Mouse (Mus musculus) hindbrain, embryonic 10.5 days (tissue): Measurements from ENCODE around the gene Gars. TPM values are rescaled to one million over a fixed set of nuclear protein-coding genes. Genes with fewer than 3 reads are reported as not detected.

Experiments
- DNase-seq: peaks from one replicate; pipeline ENCODE4 v3.0.0-alpha.2; 2017; ENCODE audit warnings: low spot score
- H3K27ac ChIP-seq: fragments of 300-500 bp; sonication (generic); 2 replicates; pipeline ENCODE4 v1.5.1; 2016; ENCODE audit warnings: mild to moderate bottlenecking, moderate library complexity
- H3K27me3 ChIP-seq: fragments of 300-500 bp; sonication (generic); 2 replicates; pipeline ENCODE4 v1.6.1; 2016; ENCODE audit warnings: mild to moderate bottlenecking; ENCODE audit not compliant: poor library complexity, insufficient read depth, severe bottlenecking
- H3K36me3 ChIP-seq: fragments of 300-500 bp; sonication (generic); 2 replicates; pipeline ENCODE4 v1.6.1; 2016; ENCODE audit warnings: mild to moderate bottlenecking, moderate library complexity
- H3K4me1 ChIP-seq: fragments of 300-500 bp; sonication (generic); replicated peaks from 2 replicates; pipeline ENCODE4 v1.6.1; 2016; ENCODE audit warnings: mild to moderate bottlenecking
- H3K4me3 ChIP-seq: fragments of 300-500 bp; sonication (generic); 2 replicates; pipeline ENCODE4 v1.5.1; 2016; ENCODE audit warnings: mild to moderate bottlenecking, moderate library complexity
- H3K9me3 ChIP-seq: fragments of 300-500 bp; sonication (generic); 2 replicates; pipeline ENCODE4 v1.6.1; 2016; ENCODE audit warnings: mild to moderate bottlenecking, moderate library complexity
- WGBS: fragments of 180-500 bp; shearing (Covaris S2); methylation state at CpG from one replicate; pipeline ENCODE4 v1.1.7; 2016; 5-methylcytosine and 5-hydroxymethylcytosine counted together
- polyA plus RNA-seq: library from polyadenylated mRNA; unstranded; fragments of >200 nt; fragmentation: Nextera tagmentation; extraction: Ambion mirVana; gene quantifications from 2 replicates; pipeline ENCODE4 v1.2.1, GENCODE M21; 2016

Gene Gars
- polyA plus RNA-seq, result 210 and 216 TPM in 2 replicates

DNA sequence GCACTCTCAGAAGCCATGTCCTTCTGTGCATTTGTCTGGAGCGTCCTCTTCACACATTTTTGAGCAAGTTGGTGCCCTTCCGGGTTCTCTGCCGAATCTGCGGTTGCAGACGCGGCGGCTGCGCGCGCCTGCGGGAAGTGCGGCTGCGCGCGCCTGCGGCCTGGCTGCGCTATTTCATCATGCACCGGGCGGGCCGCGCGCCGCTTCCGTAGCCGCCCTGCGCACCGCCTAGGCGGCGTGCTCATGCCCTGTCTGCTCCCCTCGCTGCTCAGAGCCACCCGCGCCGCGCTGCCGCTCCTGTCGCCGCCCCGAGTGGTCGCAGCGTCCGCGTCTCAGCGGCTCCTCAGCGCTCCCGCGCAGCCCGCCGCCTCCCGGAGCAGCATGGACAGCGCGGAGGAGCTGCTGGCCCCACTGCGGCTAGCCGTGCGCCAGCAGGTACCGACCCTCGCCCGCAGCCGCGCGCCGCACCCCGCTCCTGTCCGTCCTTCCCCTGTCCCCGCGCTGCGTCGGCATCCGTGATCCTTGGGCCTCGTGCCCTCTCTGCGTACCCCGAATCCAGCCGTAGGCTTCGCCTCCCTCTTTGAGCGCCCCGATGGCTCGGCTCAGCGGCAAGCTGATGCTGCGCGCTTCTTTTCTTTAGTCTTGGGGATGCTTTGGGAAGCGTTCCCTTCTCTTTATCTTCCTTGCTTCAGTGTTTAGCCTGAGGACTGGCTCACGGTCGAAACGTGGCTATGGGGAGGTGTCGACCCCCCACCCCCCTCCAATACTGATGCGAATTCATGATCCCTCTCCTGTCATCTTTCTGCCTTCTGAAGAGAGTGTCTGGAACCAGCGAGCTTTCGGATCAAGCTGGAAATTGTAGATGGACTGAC, at the start of gene Gars:
Gene Gars, plus strand, starts transcription at position 209 of the 872 bp plus-strand sequence.
- DNase-seq, result peak; percentile 87
- H3K9me3 ChIP-seq, result no peaks in the 10 kb centered on the region
- peak within 1 kb of the TSS; percentile 98 for H3K27ac ChIP-seq
- under 1% methylated on average over 87 of the region's 87 CpGs for WGBS
- H3K36me3 ChIP-seq, result no peaks in the 10 kb centered on the region
- no peaks in the 10 kb centered on the region for H3K27me3 ChIP-seq
- peak within 1 kb of the TSS; percentile 80 for H3K4me3 ChIP-seq
- peaks cover 24% of the 10 kb centered on the region for H3K4me1 ChIP-seq

DNA sequence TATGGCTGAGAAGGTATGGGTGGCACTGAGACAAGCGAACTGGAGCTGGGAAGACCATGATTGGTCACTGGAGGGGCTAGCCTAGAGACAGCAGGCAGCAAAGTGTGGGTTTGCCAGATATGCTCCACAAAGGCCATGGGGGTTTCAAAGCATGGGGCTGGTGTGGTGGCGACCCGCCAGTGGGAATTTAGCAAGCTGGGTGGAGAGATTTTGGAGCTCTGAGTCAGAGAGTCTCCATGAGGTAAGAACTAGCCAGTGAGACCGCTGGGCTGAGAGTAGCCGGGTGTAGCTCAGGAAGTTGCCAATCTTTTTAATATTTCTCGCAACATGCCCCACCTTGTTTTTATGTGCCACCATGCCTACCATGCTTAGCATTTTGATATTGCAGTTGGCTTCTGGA, 49.7 kb upstream of the Gars start:
- DNase-seq, result no peak
- Histone ChIP-seq H3K27me3 (peaks cover 8% of the 10 kb centered on the region), H3K36me3 (0 out of 2 replicates have a peak, but pooled peaks cover 4% of the 10 kb centered on the region), H3K4me1 (peaks cover 16% of the 10 kb centered on the region), H3K4me3 (no peak overlapping the region), H3K27ac (no peak overlapping the region), H3K9me3 (no peaks in the 10 kb centered on the region)
- WGBS, result 92% methylated on average over 6 of the region's 6 CpGs

DNA sequence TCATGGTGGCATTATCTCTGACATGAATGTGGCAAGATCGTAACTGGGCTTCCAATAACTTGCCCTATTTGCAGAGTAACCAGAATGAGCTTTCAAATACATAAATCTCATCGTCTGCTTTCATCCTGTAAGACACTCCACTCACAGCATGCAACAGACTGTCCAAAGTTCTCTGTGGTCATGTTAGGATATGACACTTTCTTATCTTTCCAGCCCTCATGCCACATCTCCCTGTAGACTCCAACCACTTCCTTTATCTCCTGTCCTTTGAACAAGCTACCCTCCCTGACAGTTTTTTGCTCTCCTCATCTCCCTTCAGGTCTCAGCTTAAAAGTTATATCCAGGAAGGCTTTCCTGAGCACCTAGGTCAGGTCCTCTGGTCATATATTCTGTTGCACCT, 46.6 kb upstream of the Gars start:
- WGBS, result 87% methylated on average over 2 of the region's 2 CpGs
- no peak overlapping the region for H3K27ac ChIP-seq
- H3K4me3 ChIP-seq, result no peak overlapping the region
- H3K9me3 ChIP-seq, result no peaks in the 10 kb centered on the region
- no peaks in the 10 kb centered on the region for H3K36me3 ChIP-seq
- H3K4me1 ChIP-seq, result peaks cover 18% of the 10 kb centered on the region
- H3K27me3 ChIP-seq, result peaks cover 8% of the 10 kb centered on the region
- no peak for DNase-seq

DNA sequence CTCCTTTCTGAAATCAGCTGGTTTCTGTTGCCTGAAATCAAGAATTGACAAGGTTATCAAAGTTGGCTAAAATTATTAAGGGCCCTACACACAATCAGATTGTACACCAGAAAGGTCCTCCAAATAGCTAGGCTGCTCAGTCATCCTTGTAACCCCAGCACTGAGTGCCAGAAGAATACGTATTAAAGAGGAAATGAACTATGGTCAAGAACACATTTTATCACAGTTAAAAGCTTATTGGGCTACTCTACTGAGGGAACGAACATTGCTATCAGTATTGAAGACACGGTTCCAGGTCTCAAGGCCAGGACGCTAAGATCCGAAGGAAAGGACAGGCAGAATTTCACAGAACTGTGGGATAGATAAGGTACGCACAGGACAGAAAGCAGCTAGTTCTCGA, 45.7 kb upstream of the Gars start:
- WGBS, result 6% methylated on average over 7 of the region's 7 CpGs
- no peak for DNase-seq

DNA sequence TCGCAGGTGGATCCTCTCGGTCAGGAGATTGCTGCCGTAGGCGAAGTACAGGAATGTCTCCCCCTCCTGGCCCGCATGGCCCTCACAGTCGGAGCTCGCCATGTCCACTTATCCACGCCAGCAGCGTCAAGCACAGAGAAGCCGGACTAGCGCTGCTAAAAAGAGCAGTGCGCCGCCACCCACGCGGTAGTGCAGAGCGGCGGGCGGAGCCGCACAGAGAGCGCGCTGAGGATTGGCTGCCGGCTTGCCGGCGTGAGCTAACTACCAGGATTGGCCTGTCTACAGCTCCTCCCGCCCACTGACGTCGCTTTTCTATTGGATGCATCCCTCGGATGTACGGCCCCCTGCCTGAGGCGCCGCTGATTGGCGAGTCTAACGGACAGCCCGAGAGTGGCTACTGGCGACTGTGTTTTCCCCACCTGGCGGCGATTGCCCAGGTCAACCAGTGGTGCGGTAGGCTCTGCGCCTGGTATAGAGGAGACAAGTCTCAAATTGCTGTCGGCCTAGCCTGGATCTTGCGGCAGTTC, 45.0 kb upstream of the Gars start, which contains the start of gene Ggct:
Gene Ggct, minus strand, starts transcription at position 217 of the 527 bp plus-strand sequence.
- peaks cover 8% of the 10 kb centered on the region for H3K27me3 ChIP-seq

More for the DNA sequence above, 45.7 kb upstream of the Gars start:
- H3K27ac ChIP-seq, result peak overlapping the region; percentile 82
- no peaks in the 10 kb centered on the region for H3K9me3 ChIP-seq
- peaks cover 8% of the 10 kb centered on the region for H3K27me3 ChIP-seq
- peaks cover 18% of the 10 kb centered on the region for H3K4me1 ChIP-seq
- H3K4me3 ChIP-seq, result peak overlapping the region; percentile 66
- H3K36me3 ChIP-seq, result no peaks in the 10 kb centered on the region

DNA sequence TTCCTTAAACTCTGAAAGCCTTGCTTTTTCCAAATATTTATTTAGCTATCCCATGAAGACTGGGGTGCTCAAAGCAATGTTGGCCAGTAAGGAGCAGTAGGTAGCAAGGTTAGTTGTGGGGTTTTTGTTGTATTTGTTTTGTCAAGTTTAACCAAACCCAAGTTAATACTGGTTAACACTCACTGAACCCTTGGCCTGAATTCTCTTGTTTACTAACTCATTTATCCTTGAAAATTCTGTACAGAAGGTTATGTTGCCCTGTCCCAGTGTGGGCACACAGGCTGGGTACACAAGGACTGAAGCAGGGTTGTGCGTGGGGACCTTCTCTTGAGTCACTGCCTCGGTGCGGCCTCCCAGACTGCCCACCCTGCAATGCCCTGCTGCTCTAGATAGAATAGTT, 41.4 kb upstream of the Gars start:
- no peak overlapping the region for H3K4me3 ChIP-seq
- peaks cover 7% of the 10 kb centered on the region for H3K27me3 ChIP-seq
- 91% methylated on average over 3 of the region's 3 CpGs for WGBS
- H3K9me3 ChIP-seq, result no peaks in the 10 kb centered on the region
- no peak overlapping the region for H3K27ac ChIP-seq
- no peaks in the 10 kb centered on the region for H3K36me3 ChIP-seq
- no peak for DNase-seq
- H3K4me1 ChIP-seq, result peaks cover 18% of the 10 kb centered on the region

More for the DNA sequence above, 45.0 kb upstream of the Gars start, which contains the start of gene Ggct:
- no peaks in the 10 kb centered on the region for H3K9me3 ChIP-seq
- peak within 1 kb of the TSS; percentile 82 for H3K27ac ChIP-seq
- DNase-seq, result peak; percentile 98
- WGBS, result under 1% methylated on average over 41 of the region's 41 CpGs
- no peaks in the 10 kb centered on the region for H3K36me3 ChIP-seq
- peaks cover 18% of the 10 kb centered on the region for H3K4me1 ChIP-seq
- H3K4me3 ChIP-seq, result peak within 1 kb of the TSS; percentile 66

DNA sequence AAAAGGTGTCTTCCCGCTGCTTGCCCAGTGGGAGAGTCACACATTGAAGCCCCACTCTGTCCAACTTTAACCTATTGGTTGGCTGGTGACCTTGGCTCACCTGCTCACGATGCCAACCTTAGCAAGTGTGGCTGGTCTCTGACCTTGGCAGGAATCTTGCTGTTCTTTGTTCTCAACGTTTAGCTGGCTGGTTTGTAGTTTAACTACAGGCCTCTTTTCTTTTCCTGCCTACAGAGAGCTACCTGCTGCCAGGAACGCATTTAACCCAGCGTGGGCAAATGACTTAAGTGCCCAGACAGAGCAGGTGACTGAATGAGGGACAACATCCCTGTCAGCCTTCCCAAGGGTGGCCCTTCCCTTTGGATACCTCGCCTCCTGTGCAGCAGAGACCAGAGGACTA, 40.1 kb upstream of the Gars start:
- H3K27me3 ChIP-seq, result no peaks in the 10 kb centered on the region
- DNase-seq, result no peak
- WGBS, result 83% methylated on average over 6 of the region's 6 CpGs
- H3K27ac ChIP-seq, result no peak overlapping the region
- H3K9me3 ChIP-seq, result no peaks in the 10 kb centered on the region
- H3K4me1 ChIP-seq, result peaks cover 5% of the 10 kb centered on the region
- no peak overlapping the region for H3K4me3 ChIP-seq
- no peaks in the 10 kb centered on the region for H3K36me3 ChIP-seq

DNA sequence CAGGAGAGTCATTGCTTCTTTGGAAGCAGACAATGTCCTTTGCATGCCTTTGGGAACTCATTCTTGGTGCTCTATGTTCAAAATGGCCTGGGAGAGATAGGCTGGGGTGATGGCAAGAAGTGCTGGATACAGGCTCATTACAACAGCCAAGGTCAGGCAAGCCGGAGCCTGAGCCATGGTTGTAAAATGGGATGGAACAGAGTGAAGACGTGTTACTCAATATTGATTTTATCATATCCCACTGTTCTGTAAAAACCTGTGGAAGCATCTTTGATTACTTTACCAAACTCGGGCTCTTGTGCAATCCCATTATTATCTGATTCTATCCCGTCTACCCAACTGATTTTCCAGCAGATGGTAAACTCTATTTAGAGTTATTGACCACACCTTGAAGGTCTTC, 36.5 kb upstream of the Gars start:
- DNase-seq, result no peak
- no peak overlapping the region for H3K27ac ChIP-seq
- no peak overlapping the region for H3K4me3 ChIP-seq
- no peaks in the 10 kb centered on the region for H3K4me1 ChIP-seq
- no peaks in the 10 kb centered on the region for H3K27me3 ChIP-seq
- no peaks in the 10 kb centered on the region for H3K36me3 ChIP-seq
- H3K9me3 ChIP-seq, result no peaks in the 10 kb centered on the region
- WGBS, result 84% methylated on average over 4 of the region's 4 CpGs

DNA sequence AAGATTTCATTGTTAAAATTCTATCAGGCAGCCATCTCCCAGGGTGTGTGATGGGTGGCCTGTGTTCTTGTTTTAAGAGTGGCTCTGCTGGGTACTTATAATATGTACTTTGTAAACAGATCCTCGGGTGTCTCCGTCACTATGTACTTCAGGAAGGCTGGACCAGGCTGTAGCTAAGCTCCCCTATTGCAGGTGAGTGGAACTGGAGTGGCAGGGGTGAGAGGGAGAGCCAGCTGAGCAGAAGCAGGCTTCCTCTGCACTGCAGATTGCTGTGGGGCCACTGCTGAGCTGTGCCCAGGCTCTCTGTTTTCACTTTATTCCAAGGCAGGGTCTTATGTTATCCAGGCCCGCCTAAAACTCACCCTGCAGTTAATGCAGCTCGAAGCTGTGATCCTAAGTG, 35.4 kb upstream of the Gars start:
- Histone ChIP-seq H3K27ac (no peak overlapping the region), H3K4me3 (no peak overlapping the region), H3K9me3 (no peaks in the 10 kb centered on the region), H3K36me3 (no peaks in the 10 kb centered on the region), H3K27me3 (no peaks in the 10 kb centered on the region), H3K4me1 (no peaks in the 10 kb centered on the region)
- 76% methylated on average over 4 of the region's 4 CpGs for WGBS
- DNase-seq, result no peak

DNA sequence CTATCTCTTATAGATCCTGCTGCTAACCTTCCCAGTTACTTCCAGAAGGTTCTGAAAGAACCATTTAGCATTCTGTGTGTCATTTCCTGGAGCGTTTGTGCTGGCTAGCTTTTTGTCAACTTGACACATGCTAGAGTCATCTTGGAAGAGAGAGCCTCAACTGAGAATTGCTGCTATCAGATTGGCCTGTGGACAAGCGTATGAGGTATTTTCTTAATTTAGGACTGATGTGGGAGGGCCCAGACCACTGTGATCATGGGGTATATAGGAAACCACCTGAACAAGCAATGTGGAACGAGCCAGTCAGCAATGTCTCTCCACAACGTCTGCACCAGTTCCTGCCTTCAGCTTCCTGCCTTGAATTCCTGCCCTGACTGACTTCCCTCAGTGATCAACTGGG, 34.2 kb upstream of the Gars start:
- no peak for DNase-seq
- Histone ChIP-seq H3K9me3 (no peaks in the 10 kb centered on the region), H3K36me3 (no peaks in the 10 kb centered on the region), H3K27me3 (peaks cover 6% of the 10 kb centered on the region), H3K27ac (no peak overlapping the region), H3K4me1 (no peaks in the 10 kb centered on the region; the same call in 1 of the 2 replicates), H3K4me3 (no peak overlapping the region)
- 76% methylated on average over 4 of the region's 4 CpGs for WGBS

DNA sequence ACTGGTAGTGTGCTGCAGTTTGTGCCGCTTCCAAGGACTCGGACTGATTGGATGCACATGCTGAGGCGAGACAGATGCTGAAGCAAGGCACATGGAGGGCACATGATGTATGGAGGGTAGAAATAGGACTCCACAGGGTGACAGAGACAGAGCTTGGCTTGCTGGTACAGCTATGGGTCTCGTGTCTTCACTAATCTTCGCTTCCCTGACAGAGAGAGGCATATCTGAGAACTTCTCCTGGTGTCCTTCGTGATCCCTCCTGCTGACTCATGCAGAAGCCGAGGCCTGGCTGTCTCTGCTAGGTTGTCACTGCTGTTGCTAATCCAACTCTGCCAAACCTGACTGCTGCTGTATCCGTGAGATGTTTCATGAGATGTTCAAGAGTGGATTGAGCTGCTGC, 29.4 kb upstream of the Gars start:
- peaks cover 21% of the 10 kb centered on the region for H3K4me1 ChIP-seq
- WGBS, result 91% methylated on average over 8 of the region's 8 CpGs
- peak overlapping the region; percentile 45; the same call in 1 of the 2 replicates for H3K27ac ChIP-seq
- H3K9me3 ChIP-seq, result no peaks in the 10 kb centered on the region
- H3K27me3 ChIP-seq, result peaks cover 14% of the 10 kb centered on the region
- no peak for DNase-seq
- H3K4me3 ChIP-seq, result no peak overlapping the region
- H3K36me3 ChIP-seq, result no peaks in the 10 kb centered on the region

DNA sequence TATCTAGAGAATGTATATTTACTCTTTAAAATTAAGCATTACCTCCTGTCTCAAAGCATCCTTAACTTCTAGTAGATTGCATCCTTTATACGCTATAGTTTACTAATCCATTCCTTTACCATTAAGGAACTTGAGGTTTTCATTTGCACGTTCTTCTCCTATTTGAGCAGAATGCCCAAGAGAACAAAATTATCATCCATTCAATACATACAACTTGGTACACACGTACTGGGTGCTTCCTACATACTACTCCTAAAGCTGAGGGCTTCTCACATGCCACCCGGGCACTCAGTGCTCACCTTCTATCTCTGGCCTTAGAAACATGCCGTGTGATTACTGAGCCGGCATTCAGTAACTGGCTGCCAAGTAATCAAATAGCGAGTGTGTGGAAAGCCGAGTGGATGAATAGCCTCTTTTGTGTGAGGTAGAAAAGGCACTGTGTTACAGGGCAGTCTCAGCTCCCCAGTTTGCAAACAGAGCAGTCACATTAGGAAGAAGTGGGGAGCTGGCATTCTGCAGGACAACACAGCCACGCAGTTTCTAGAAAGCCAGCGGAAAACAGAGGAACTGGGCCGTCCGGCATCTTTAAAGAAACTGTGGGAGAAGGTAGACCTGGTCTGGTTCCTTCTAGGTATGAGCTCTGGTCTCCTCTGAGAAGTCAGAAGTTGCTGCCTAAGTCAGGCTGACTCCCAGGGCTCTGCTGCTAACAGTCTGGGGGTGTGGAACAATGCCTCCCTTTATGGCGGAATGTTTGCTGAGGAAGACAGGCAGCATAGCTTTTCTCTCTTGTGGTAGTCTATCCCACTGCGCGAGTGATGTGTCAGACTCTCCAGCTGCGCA, 28.2 kb upstream of the Gars start:
- peak overlapping the region; percentile 42 for H3K4me3 ChIP-seq
- H3K9me3 ChIP-seq, result peaks cover 6% of the 10 kb centered on the region; the same call in 1 of the 2 replicates
- DNase-seq, result peak; percentile 50
- H3K4me1 ChIP-seq, result peaks cover 21% of the 10 kb centered on the region
- H3K27ac ChIP-seq, result peak overlapping the region; percentile 90
- H3K36me3 ChIP-seq, result no peaks in the 10 kb centered on the region
- 18% methylated on average over 16 of the region's 16 CpGs for WGBS
- peaks cover 14% of the 10 kb centered on the region for H3K27me3 ChIP-seq
